Mouse (Mus musculus) kidney, adult 18-20 months (tissue): ENCODE measurements around the gene Cbx3.

ENCODE experiments used
- DNase-seq: peaks from one replicate; pipeline ENCODE4 v3.0.0; 2021

Cbx3 gene

GRCm38 (mm10) chr6:51470311-51471178 lies at the start of gene Cbx3:
Cbx3 (plus strand) TSS chr6:51470360.
- DNase-seq = peak; percentile 79

- no peak for DNase-seq
These were observed 46.6 kb upstream of the Cbx3 start for GRCm38 (mm10) chr6:51423466-51424122.

GRCm38 (mm10) chr6:51424537-51424936 lies 45.6 kb upstream of the Cbx3 start:
- DNase-seq = no peak

- peak; percentile 40 for DNase-seq
These were observed 37.4 kb upstream of the Cbx3 start, which contains the start of gene Nfe2l3 for GRCm38 (mm10) chr6:51432535-51433397. Nfe2l3 (plus strand) TSS chr6:51432670.

- DNase-seq = no peak
These were observed 35.9 kb upstream of the Cbx3 start for GRCm38 (mm10) chr6:51434270-51434669.

GRCm38 (mm10) chr6:51437665-51438064 lies 32.5 kb upstream of the Cbx3 start:
- no peak for DNase-seq

- no peak for DNase-seq
These were observed 31.3 kb upstream of the Cbx3 start for GRCm38 (mm10) chr6:51438826-51439330.

GRCm38 (mm10) chr6:51442191-51442835 lies 27.8 kb upstream of the Cbx3 start:
- DNase-seq = no peak

GRCm38 (mm10) chr6:51452927-51453503 lies 17.1 kb upstream of the Cbx3 start:
- no peak for DNase-seq

- DNase-seq = no peak
These were observed 15.2 kb upstream of the Cbx3 start for GRCm38 (mm10) chr6:51454949-51455348.

- no peak for DNase-seq
These were observed 14.0 kb upstream of the Cbx3 start for GRCm38 (mm10) chr6:51456198-51456597.

- no peak for DNase-seq
These were observed 12.9 kb upstream of the Cbx3 start for GRCm38 (mm10) chr6:51457283-51457682.

- no peak for DNase-seq
These were observed 12.3 kb upstream of the Cbx3 start for GRCm38 (mm10) chr6:51457770-51458387.

GRCm38 (mm10) chr6:51458925-51459312 lies 11.2 kb upstream of the Cbx3 start:
- no peak for DNase-seq

GRCm38 (mm10) chr6:51459313-51460020 lies 10.7 kb upstream of the Cbx3 start:
- no peak for DNase-seq

- DNase-seq = no peak
These were observed 10.2 kb upstream of the Cbx3 start for GRCm38 (mm10) chr6:51460021-51460360.

- DNase-seq = no peak
These were observed 9.8 kb upstream of the Cbx3 start for GRCm38 (mm10) chr6:51460363-51460762.

GRCm38 (mm10) chr6:51467649-51468048 lies 2.5 kb upstream of the Cbx3 start:
- no peak for DNase-seq

GRCm38 (mm10) chr6:51468891-51469561 lies 1.1 kb upstream of the Cbx3 start:
- peak; percentile 90 for DNase-seq

- DNase-seq = peak; percentile 100
These were observed 347 bp upstream of the Cbx3 start, which contains the start of gene Hnrnpa2b1 for GRCm38 (mm10) chr6:51469715-51470310. Hnrnpa2b1 (minus strand) TSS chr6:51469894.
